Comparison of ENCODE assay signal across 8 mouse cellular contexts in genomic region chr6:17694550-17694951, GRCm38 (mm10). TPM values are rescaled to one million over a fixed set of nuclear protein-coding genes. Genes with fewer than 3 reads are reported as not detected.
DNase-seq lines count a peak whose midpoint lies in the region; ATAC-seq and TF ChIP-seq lines count a peak whose summit lies in the region.

No protein-coding gene starts in this region.

- no peaks in the 10 kb centered on the region for H3K9me3 ChIP-seq in G1E (replicated peaks)
- no peaks in the 10 kb centered on the region for H3K9me3 ChIP-seq in forebrain, embryonic 16.5 days (ENCODE audit: control insufficient read depth, low read length)

- peak overlapping the region; percentile 82 for H3K9ac ChIP-seq in forebrain, embryonic 16.5 days (replicated peaks; ENCODE audit: low read depth, low read length)

- peak overlapping the region; percentile 91 for H3K4me2 ChIP-seq in forebrain, embryonic 16.5 days (ENCODE audit: low read length)

- no peaks in the 10 kb centered on the region for H3K27me3 ChIP-seq in G1E (ENCODE audit: insufficient read depth, low read length)
- no peaks in the 10 kb centered on the region for H3K27me3 ChIP-seq in forebrain, embryonic 16.5 days (replicated peaks; ENCODE audit: control insufficient read depth, insufficient read depth, low read length)

- no peak for TF ChIP-seq CTCF in G1E (IDR thresholded peaks at IDR 0.05; ENCODE audit: low read depth, low read length)

- ATAC-seq in G1E (ENCODE audit: extremely low read depth, insufficient number of reproducible peaks, low FRiP score, poor library complexity, severe bottlenecking) = peak; percentile 75
- ATAC-seq in forebrain, embryonic 16.5 days = peak; percentile 70

- peak overlapping the region; percentile 63 for H3K27ac ChIP-seq in forebrain, embryonic 16.5 days (ENCODE audit: low read length)

- WGBS in forebrain, embryonic 16.5 days = under 1% methylated on average over 45 of the region's 46 CpGs

- peaks cover 16% of the 10 kb centered on the region for H3K36me3 ChIP-seq in G1E (replicated peaks)
- H3K36me3 ChIP-seq in forebrain, embryonic 16.5 days (ENCODE audit: control insufficient read depth, insufficient read depth) = no peaks in the 10 kb centered on the region

- peak; percentile 59 for DNase-seq in G1E (ENCODE audit: low spot score)
- DNase-seq in cerebellum, adult 18-20 months = peak; percentile 83
- peak; percentile 83 for DNase-seq in heart, postnatal 4 days
- peak; percentile 69 to 70 for DNase-seq in layer of hippocampus, postnatal 10 days (ENCODE audit: low spot score in 2 of 2)
- DNase-seq in lung, postnatal 10 days = peak; percentile 89
- DNase-seq in ovary, postnatal 14 days (ENCODE audit: low spot score) = peak; percentile 58
- DNase-seq in thymus, postnatal 25 days = peak; percentile 69

- peaks cover 30% of the 10 kb centered on the region for H3K4me1 ChIP-seq in G1E (ENCODE audit: insufficient read depth, low read depth, low read length)
- peaks cover 17% of the 10 kb centered on the region for H3K4me1 ChIP-seq in forebrain, embryonic 16.5 days (replicated peaks; ENCODE audit: control insufficient read depth, insufficient read depth, low read length)

- H3K4me3 ChIP-seq in G1E (ENCODE audit: low read depth, low read length) = peak overlapping the region; percentile 87
- H3K4me3 ChIP-seq in forebrain, embryonic 16.5 days (replicated peaks; ENCODE audit: low read length) = peak overlapping the region; percentile 82

RNA-seq across cellular contexts. Expression of gene St7, which starts 1.8 kb away (rescaled TPM):
- total RNA-seq in G1E (2014; fragmentation: Nextera tagmentation) (155 TPM in 2 replicates), G1E (2017) (84.7 and 92.6 TPM in 2 replicates)
- 4.7 and 4.9 TPM in 2 replicates for polyA plus RNA-seq in G1E (2012)
- 68.0 and 70.6 TPM in 2 replicates for polyA plus RNA-seq in forebrain, embryonic 16.5 days (2015; fragmentation: Nextera tagmentation; extraction: Ambion mirVana)
- total RNA-seq in heart, postnatal 4 days (2021) = 10 to 100 TPM; 33.5 to 35.9 TPM
- 10 to 100 TPM; 42.6 to 44.5 TPM for total RNA-seq in layer of hippocampus, postnatal 10 days (2021)

RNA-seq across cellular contexts. Expression of gene Capza2, which starts 58.5 kb away (rescaled TPM):
- 193 and 196 TPM in 2 replicates for total RNA-seq in G1E (2014; fragmentation: Nextera tagmentation)
- 290 and 302 TPM in 2 replicates for total RNA-seq in G1E (2017)
- polyA plus RNA-seq in G1E (2012) = 13.9 and 18.7 TPM in 2 replicates
- 269 and 308 TPM in 2 replicates for polyA plus RNA-seq in forebrain, embryonic 16.5 days (2015; fragmentation: Nextera tagmentation; extraction: Ambion mirVana)
- total RNA-seq in heart, postnatal 4 days (2021) = 100 to 1,000 TPM; 159 to 165 TPM
- total RNA-seq in layer of hippocampus, postnatal 10 days (2021) = 100 to 1,000 TPM; 255 to 273 TPM

Comparison
In these comparisons a context has a peak if more than half of its experiments do, and no peak if none do; other contexts are left out.
1. Peak in every context shown above with its lines: DNase-seq, ATAC-seq, H3K4me3 ChIP-seq and H3K27ac ChIP-seq.